In genomic region chr11:102376196-102376835, GRCm38 (mm10) we compare ENCODE assay signal across 8 mouse cellular contexts. TPM values are rescaled to one million over a fixed set of nuclear protein-coding genes. Genes with fewer than 3 reads are reported as not detected.
A peak's percentile ranks its signal among the peaks of the same experiment; 100 is the strongest.
DNase-seq lines count a peak whose midpoint lies in the region; ATAC-seq and TF ChIP-seq lines count a peak whose summit lies in the region.

No protein-coding gene starts in this region.

- H3K4me1 ChIP-seq in kidney, embryonic 16.5 days (ENCODE audit: insufficient read depth, low read length): peaks cover 17% of the 10 kb centered on the region
- H3K4me1 ChIP-seq in embryonic facial prominence, embryonic 10.5 days: peaks cover 19% of the 10 kb centered on the region
- peaks cover 8% of the 10 kb centered on the region for H3K4me1 ChIP-seq in hindbrain, postnatal 0 days (ENCODE audit: insufficient read depth, low read length)
- no peaks in the 10 kb centered on the region; the same call in 1 of the 2 replicates for H3K4me1 ChIP-seq in midbrain, postnatal 0 days (ENCODE audit: insufficient read depth, low read length)

- no peak for ATAC-seq in kidney, embryonic 16.5 days (ENCODE audit: low FRiP score, low TSS enrichment)
- no peak for ATAC-seq in hindbrain, postnatal 0 days
- ATAC-seq in midbrain, postnatal 0 days (ENCODE audit: low FRiP score): no peak
- ATAC-seq in frontal cortex, adult (ENCODE audit: low TSS enrichment): no peak

- no peak overlapping the region for H3K27ac ChIP-seq in kidney, embryonic 16.5 days (ENCODE audit: low read length)
- H3K27ac ChIP-seq in embryonic facial prominence, embryonic 10.5 days (replicated peaks): peak overlapping the region; percentile 71
- no peak overlapping the region for H3K27ac ChIP-seq in hindbrain, postnatal 0 days
- H3K27ac ChIP-seq in midbrain, postnatal 0 days (ENCODE audit: low read depth, low read length): no peak overlapping the region

- peak overlapping the region; percentile 33 for H3K9ac ChIP-seq in kidney, embryonic 16.5 days (replicated peaks; ENCODE audit: low read length)
- H3K9ac ChIP-seq in hindbrain, postnatal 0 days (replicated peaks; ENCODE audit: low read length): 0 out of 2 replicates have a peak overlapping the region, but pooled peaks have one; percentile 37
- no peak overlapping the region for H3K9ac ChIP-seq in midbrain, postnatal 0 days (replicated peaks; ENCODE audit: low read length, poor library complexity, severe bottlenecking)

- 0 out of 2 replicates have a peak, but pooled peaks cover 4% of the 10 kb centered on the region for H3K27me3 ChIP-seq in kidney, embryonic 16.5 days (ENCODE audit: insufficient read depth, low read length)
- peaks cover 48% of the 10 kb centered on the region for H3K27me3 ChIP-seq in embryonic facial prominence, embryonic 10.5 days (replicated peaks; ENCODE audit: low read depth, poor library complexity, severe bottlenecking)
- no peaks in the 10 kb centered on the region for H3K27me3 ChIP-seq in hindbrain, postnatal 0 days (ENCODE audit: insufficient read depth, low read length)
- H3K27me3 ChIP-seq in midbrain, postnatal 0 days (ENCODE audit: insufficient read depth, low read length): no peaks in the 10 kb centered on the region

- DNase-seq in kidney, adult 8-10 months: no peak
- DNase-seq in embryonic facial prominence, embryonic 10.5 days (ENCODE audit: low spot score): no peak
- DNase-seq in hindbrain, postnatal 0 days (ENCODE audit: low spot score): no peak
- no peak for DNase-seq in midbrain, postnatal 0 days (ENCODE audit: low spot score)
- DNase-seq in cerebellum, adult 8-10 months: no peak
- DNase-seq in layer of hippocampus, postnatal 36 days: no peak

- H3K4me3 ChIP-seq in kidney, embryonic 16.5 days (ENCODE audit: low read length): peak overlapping the region; percentile 23
- peak overlapping the region; percentile 46 for H3K4me3 ChIP-seq in embryonic facial prominence, embryonic 10.5 days
- no peak overlapping the region for H3K4me3 ChIP-seq in hindbrain, postnatal 0 days (ENCODE audit: low read length)
- no peak overlapping the region for H3K4me3 ChIP-seq in midbrain, postnatal 0 days (ENCODE audit: low read depth, low read length)

- 22% methylated on average over 8 of the region's 8 CpGs for WGBS in kidney, embryonic 16.5 days
- 10% methylated on average over 8 of the region's 8 CpGs for whole genome bisulfite sequencing in embryonic facial prominence, embryonic 10.5 days
- WGBS in hindbrain, postnatal 0 days: 10% methylated on average over 8 of the region's 8 CpGs
- 11% methylated on average over 8 of the region's 8 CpGs for WGBS in midbrain, postnatal 0 days

- no peaks in the 10 kb centered on the region for H3K36me3 ChIP-seq in kidney, embryonic 16.5 days (ENCODE audit: insufficient read depth, low read length)
- no peaks in the 10 kb centered on the region for H3K36me3 ChIP-seq in embryonic facial prominence, embryonic 10.5 days (replicated peaks)
- H3K36me3 ChIP-seq in hindbrain, postnatal 0 days (ENCODE audit: insufficient read depth, low read length): no peaks in the 10 kb centered on the region
- no peaks in the 10 kb centered on the region for H3K36me3 ChIP-seq in midbrain, postnatal 0 days (ENCODE audit: insufficient read depth, low read length)

- H3K9me3 ChIP-seq in kidney, embryonic 16.5 days (ENCODE audit: low read length): peaks cover 4% of the 10 kb centered on the region; the same call in 1 of the 2 replicates
- H3K9me3 ChIP-seq in embryonic facial prominence, embryonic 10.5 days: peaks cover 8% of the 10 kb centered on the region; the same call in 1 of the 2 replicates
- no peaks in the 10 kb centered on the region for H3K9me3 ChIP-seq in hindbrain, postnatal 0 days (ENCODE audit: low read length)
- H3K9me3 ChIP-seq in midbrain, postnatal 0 days (ENCODE audit: low read length): no peaks in the 10 kb centered on the region

- no peak for TF ChIP-seq CTCF in hindbrain, postnatal 0 days (IDR thresholded peaks at IDR 0.05; ENCODE audit: low read depth)
- TF ChIP-seq CTCF in midbrain, postnatal 0 days (IDR thresholded peaks at IDR 0.05): no peak

- H3K4me2 ChIP-seq in kidney, embryonic 16.5 days (replicated peaks; ENCODE audit: low read depth, low read length): peak overlapping the region; percentile 47
- H3K4me2 ChIP-seq in hindbrain, postnatal 0 days (ENCODE audit: low read depth, low read length): peak overlapping the region; percentile 46; the same call in 1 of the 2 replicates
- H3K4me2 ChIP-seq in midbrain, postnatal 0 days (ENCODE audit: low read depth, low read length, poor library complexity, severe bottlenecking): peak overlapping the region; percentile 23; the same call in 1 of the 2 replicates

RNA-seq across cellular contexts. Expression of gene Slc4a1, which starts 10.3 kb away (rescaled TPM):
- 9.0 and 9.6 TPM in 2 replicates for polyA plus RNA-seq in kidney, embryonic 16.5 days (2015; fragmentation: Nextera tagmentation; extraction: Ambion mirVana)
- polyA plus RNA-seq in embryonic facial prominence, embryonic 10.5 days (2016; fragmentation: Nextera tagmentation; extraction: Ambion mirVana): 29.7 and 33.8 TPM in 2 replicates
- total RNA-seq in hindbrain, postnatal 0 days (2014; rRNA removed): 0.22 and 0.84 TPM in 2 replicates
- 0.48 and 0.54 TPM in 2 replicates for polyA plus RNA-seq in hindbrain, postnatal 0 days (2015; fragmentation: Nextera tagmentation; extraction: Ambion mirVana)
- 0.33 and 1.1 TPM in 2 replicates for total RNA-seq in midbrain, postnatal 0 days (2014; rRNA removed)
- 0.27 and 0.42 TPM in 2 replicates for polyA plus RNA-seq in midbrain, postnatal 0 days (2015; fragmentation: Nextera tagmentation; extraction: Ambion mirVana)
- total RNA-seq in layer of hippocampus, postnatal 36 days (2021): under 1 TPM; 0.10 to 0.15 TPM

RNA-seq across cellular contexts. Expression of gene Rundc3a, which starts 16.9 kb away (rescaled TPM):
- 3.3 and 3.9 TPM in 2 replicates for polyA plus RNA-seq in kidney, embryonic 16.5 days (2015; fragmentation: Nextera tagmentation; extraction: Ambion mirVana)
- 10.0 and 11.9 TPM in 2 replicates for polyA plus RNA-seq in embryonic facial prominence, embryonic 10.5 days (2016; fragmentation: Nextera tagmentation; extraction: Ambion mirVana)
- 310 and 349 TPM in 2 replicates for total RNA-seq in hindbrain, postnatal 0 days (2014; rRNA removed)
- polyA plus RNA-seq in hindbrain, postnatal 0 days (2015; fragmentation: Nextera tagmentation; extraction: Ambion mirVana): 114 and 125 TPM in 2 replicates
- 379 and 397 TPM in 2 replicates for total RNA-seq in midbrain, postnatal 0 days (2014; rRNA removed)
- 127 and 133 TPM in 2 replicates for polyA plus RNA-seq in midbrain, postnatal 0 days (2015; fragmentation: Nextera tagmentation; extraction: Ambion mirVana)
- total RNA-seq in layer of hippocampus, postnatal 36 days (2021): 100 to 1,000 TPM; 455 to 507 TPM

RNA-seq across cellular contexts. Expression of gene Slc25a39, which starts 31.4 kb away (rescaled TPM):
- 337 and 360 TPM in 2 replicates for polyA plus RNA-seq in kidney, embryonic 16.5 days (2015; fragmentation: Nextera tagmentation; extraction: Ambion mirVana)
- 229 and 241 TPM in 2 replicates for polyA plus RNA-seq in embryonic facial prominence, embryonic 10.5 days (2016; fragmentation: Nextera tagmentation; extraction: Ambion mirVana)
- total RNA-seq in hindbrain, postnatal 0 days (2014; rRNA removed): 169 and 194 TPM in 2 replicates
- 165 and 176 TPM in 2 replicates for polyA plus RNA-seq in hindbrain, postnatal 0 days (2015; fragmentation: Nextera tagmentation; extraction: Ambion mirVana)
- total RNA-seq in midbrain, postnatal 0 days (2014; rRNA removed): 139 and 176 TPM in 2 replicates
- 132 and 148 TPM in 2 replicates for polyA plus RNA-seq in midbrain, postnatal 0 days (2015; fragmentation: Nextera tagmentation; extraction: Ambion mirVana)
- 10 to 100 TPM; 61.9 to 64.0 TPM for total RNA-seq in layer of hippocampus, postnatal 36 days (2021)

RNA-seq across cellular contexts. Expression of gene Grn, which starts 53.8 kb away (rescaled TPM):
- 208 and 213 TPM in 2 replicates for polyA plus RNA-seq in kidney, embryonic 16.5 days (2015; fragmentation: Nextera tagmentation; extraction: Ambion mirVana)
- 79.4 and 87.3 TPM in 2 replicates for polyA plus RNA-seq in embryonic facial prominence, embryonic 10.5 days (2016; fragmentation: Nextera tagmentation; extraction: Ambion mirVana)
- total RNA-seq in hindbrain, postnatal 0 days (2014; rRNA removed): 85.6 and 98.5 TPM in 2 replicates
- polyA plus RNA-seq in hindbrain, postnatal 0 days (2015; fragmentation: Nextera tagmentation; extraction: Ambion mirVana): 98.4 and 104 TPM in 2 replicates
- total RNA-seq in midbrain, postnatal 0 days (2014; rRNA removed): 74.2 and 78.0 TPM in 2 replicates
- 90.4 and 91.7 TPM in 2 replicates for polyA plus RNA-seq in midbrain, postnatal 0 days (2015; fragmentation: Nextera tagmentation; extraction: Ambion mirVana)
- total RNA-seq in layer of hippocampus, postnatal 36 days (2021): 10 to 100 TPM; 60.3 to 68.3 TPM

RNA-seq across cellular contexts. Expression of gene Ubtf, which starts 56.8 kb away (rescaled TPM):
- 94.7 and 97.3 TPM in 2 replicates for polyA plus RNA-seq in kidney, embryonic 16.5 days (2015; fragmentation: Nextera tagmentation; extraction: Ambion mirVana)
- 94.2 and 96.3 TPM in 2 replicates for polyA plus RNA-seq in embryonic facial prominence, embryonic 10.5 days (2016; fragmentation: Nextera tagmentation; extraction: Ambion mirVana)
- 53.7 and 63.7 TPM in 2 replicates for total RNA-seq in hindbrain, postnatal 0 days (2014; rRNA removed)
- 74.6 and 76.1 TPM in 2 replicates for polyA plus RNA-seq in hindbrain, postnatal 0 days (2015; fragmentation: Nextera tagmentation; extraction: Ambion mirVana)
- total RNA-seq in midbrain, postnatal 0 days (2014; rRNA removed): 64.3 and 71.4 TPM in 2 replicates
- polyA plus RNA-seq in midbrain, postnatal 0 days (2015; fragmentation: Nextera tagmentation; extraction: Ambion mirVana): 56.3 and 64.3 TPM in 2 replicates
- total RNA-seq in layer of hippocampus, postnatal 36 days (2021): 100 to 1,000 TPM; 127 to 128 TPM

Comparison
In these comparisons a context has a peak if more than half of its experiments do, and no peak if none do; other contexts are left out.
1. H3K4me3 ChIP-seq: peak in kidney, embryonic 16.5 days (single experiment) and embryonic facial prominence, embryonic 10.5 days (single experiment); none in hindbrain, postnatal 0 days (single experiment) and midbrain, postnatal 0 days (single experiment).
2. Peak in every context shown above with its lines, with median percentiles within 50 percentile points of each other: H3K4me2 ChIP-seq.